Mouse (Mus musculus) common myeloid progenitor, adult 5-6 weeks (primary cell): ENCODE measurements at regions not wholly inside any gene's neighbourhood (a gene's known extent, or its start where the extent isn't known, plus 50 kb on each side); places are given as distances from the start of the nearest gene placed in this dataset.

Source experiments
- ATAC-seq: replicated peaks from 2 replicates; pipeline ENCODE4 v1.8.0; 2016; ENCODE audit warnings: low read depth, mild to moderate bottlenecking, moderate TSS enrichment, inconsistent platforms; ENCODE audit not compliant: poor library complexity, severe bottlenecking

DNA sequence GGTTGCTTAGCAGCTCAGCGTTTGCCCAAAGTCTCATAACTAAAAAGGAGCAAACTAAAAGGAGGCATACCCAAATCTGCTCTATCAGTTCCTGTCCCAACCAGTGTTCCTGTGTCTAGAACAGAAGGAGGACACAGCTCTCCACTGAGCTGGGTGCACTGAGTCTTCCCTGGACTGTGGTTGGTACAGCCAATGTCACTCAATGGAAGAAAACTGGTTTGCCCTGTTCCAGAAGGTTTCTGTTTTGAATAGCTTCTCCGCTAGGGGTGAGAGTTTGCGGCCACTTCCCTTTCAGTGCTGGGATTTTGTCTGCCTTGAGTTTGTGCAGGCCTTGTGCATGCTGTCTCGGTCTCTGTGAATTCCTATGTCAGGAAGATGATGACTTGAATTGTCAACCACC is 194.6 kb upstream of the Map3k7 start:
- no peak for ATAC-seq

DNA sequence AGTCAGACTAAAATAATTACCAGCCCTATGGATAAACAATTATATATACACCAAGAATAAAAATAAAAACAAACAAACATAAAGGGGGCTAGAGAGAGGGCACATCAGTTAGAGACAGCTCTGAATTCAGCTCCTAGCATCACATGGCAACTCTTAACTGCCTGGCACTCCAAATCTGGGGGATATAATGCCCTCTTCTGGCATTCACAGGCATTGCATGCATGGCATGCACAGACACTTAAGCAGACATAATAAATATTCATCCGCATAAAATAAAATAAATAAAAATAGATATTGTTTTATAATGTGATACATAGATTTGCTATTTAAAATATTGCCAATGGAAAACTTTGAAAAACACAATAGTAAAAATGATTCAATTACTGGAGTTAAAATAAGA is 177.6 kb upstream of the Map3k7 start:
- ATAC-seq: no peak

DNA sequence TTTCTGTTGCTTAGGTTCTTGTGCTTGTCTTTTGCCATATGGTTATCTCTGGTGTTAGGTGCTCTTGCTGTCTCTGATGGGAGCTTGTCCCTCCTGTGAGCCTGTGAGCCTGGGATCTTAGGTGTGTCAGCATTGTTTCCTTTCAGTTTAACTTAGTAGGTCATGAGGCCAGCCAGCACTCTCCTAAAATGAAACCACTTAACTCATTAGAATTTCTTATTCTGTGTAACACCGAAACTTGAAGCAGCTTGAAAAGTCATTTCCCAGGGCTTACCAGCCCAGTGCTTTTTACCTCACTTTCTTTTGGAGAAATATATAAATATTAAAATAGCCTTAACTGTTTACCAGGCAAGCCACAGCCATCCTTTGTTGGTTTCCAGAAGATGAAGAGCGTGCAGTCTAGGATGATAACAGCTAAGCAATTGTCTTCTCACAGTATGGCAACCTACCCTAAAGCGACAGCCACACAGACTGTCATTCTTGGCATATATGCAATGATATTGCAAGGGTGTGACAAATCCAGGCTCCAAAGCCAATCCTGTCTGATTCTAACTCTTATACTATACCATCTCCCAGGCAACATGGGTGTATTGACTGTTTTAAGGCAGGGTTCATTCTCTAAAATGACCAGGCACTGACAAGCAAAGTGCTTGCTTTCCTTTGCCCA is 146.2 kb upstream of the Map3k7 start:
- no peak for ATAC-seq

DNA sequence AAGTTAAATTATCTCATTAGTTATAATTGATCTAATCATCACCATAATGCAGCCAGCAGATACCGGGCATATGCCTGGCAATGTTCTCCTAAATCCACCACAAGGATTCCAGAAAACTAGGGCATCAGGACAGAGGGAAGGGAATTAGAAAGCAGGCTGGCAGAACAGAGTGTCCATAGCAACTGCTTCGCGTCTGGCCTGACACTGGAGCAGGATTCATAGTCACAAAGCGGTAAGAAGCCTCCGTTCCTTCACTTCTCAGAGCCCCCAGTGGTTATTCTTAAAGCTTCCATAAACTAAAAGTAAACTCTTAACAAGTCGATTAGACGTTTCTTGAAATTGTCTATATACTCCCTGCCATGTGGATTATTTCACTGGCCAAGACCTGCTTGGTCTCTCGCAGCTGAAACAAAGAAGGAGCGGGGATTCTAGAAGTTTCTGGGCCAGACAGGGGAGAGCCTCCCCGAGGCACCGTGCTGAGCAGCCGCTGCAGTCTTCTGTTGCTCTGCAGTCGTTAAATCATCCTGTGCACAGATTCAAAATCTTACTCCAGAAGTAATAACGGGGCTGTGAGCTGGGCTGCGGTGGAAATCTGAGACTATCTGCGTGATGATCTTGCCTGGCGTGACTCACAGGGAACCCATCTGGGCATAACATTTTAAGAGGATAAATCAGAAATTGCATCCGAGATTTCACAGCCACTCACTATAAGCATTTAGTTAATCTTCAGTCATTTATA is 144.2 kb upstream of the Map3k7 start:
- no peak for ATAC-seq

DNA sequence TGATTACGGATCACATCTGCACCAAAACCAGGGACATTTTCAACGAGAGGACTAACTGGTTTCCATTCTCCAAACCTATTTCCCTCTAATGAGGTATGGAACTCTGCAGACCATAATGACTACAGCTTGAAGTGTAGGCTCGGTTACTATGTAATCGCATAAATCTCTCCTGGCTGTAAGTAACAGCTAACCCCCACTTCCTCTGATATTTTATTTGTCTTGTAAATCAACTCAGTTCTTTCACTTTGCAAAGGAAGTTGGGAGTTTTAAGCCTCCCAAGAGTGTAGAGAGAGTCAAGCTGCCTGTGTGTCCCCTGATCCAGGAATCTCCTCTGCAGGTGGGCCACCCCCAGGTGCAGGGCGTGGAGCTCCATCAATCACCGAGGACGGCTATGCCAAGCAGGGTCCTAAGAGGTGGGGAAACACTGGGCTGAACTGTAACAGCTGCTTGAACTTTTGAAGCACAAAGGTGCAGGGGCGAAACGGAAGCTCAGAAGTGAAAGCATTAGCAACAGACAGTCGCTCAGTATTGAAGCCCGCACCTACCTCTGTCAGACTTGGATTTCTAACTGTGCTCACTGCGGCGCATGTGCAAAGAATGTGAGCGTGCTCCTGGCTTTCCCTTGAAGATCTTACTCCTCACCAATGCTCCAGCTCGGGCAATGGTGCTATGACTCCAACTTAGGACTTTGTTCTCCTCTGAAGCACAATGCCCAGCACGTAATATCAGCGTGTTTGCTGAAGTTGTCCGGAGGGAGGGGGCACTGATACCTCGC is 140.1 kb upstream of the Map3k7 start:
- ATAC-seq: peak; percentile 53

DNA sequence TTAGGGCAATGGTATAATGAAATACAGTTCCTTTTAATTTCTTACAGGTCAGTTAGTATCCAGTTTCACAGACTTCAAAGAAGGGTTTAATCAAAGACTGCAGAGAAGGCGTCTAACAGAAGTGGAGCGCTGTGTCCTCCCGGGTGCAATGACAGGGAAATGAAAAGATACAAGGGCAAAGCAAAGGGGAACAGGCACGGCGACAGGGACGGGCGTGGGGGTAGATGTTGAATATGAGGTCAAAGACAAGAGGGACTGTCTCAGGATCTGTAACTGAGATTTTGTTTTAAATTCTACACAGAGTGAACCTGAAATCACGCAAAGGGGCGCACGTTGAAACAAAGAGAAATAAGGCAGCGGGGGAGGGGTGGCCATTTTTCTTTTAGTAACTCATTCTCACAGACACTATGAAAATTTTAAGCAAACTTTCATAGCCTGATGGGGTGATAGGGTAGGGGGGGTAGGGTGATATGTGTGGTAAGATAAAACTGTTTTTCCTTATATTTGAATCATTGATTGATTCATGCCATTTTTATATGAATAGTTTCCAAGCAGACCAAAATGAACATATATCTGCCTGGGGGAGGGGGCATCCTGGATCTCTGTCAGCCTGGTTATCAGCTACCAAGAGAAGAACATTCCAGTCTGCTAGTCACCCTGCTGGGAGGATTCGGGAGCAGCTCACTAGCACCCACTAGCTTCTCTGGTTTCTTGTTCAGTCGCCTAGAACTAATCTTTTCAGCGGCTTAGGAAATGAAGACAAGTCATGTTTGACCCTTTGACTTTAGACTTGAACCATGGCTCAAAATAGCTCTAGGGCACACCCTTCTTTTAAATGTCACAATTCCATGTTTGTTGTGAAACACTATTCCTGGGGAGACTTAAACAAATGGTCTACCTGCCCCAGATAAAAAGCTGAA is 139.1 kb upstream of the Map3k7 start:
- ATAC-seq: peak; percentile 56

DNA sequence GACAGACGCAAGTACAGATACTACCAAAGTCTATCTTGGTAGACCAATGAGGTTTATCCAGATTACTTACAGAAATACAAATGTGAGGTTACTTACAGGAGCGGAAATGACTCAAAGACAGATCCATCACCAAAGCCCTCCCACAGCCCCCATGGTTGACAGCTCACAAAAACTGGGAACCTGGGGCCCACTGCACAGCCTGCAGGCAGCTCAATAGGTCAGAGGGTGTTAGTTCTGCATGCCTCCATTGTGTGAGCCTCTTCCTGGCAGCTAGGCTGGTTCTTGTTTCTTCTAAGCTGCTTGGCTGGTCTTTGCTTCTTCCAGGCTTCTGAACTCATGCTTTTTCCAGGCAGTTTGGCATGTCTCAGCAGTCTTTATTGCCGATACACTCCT is 138.5 kb upstream of the Map3k7 start:
- ATAC-seq: no peak

DNA sequence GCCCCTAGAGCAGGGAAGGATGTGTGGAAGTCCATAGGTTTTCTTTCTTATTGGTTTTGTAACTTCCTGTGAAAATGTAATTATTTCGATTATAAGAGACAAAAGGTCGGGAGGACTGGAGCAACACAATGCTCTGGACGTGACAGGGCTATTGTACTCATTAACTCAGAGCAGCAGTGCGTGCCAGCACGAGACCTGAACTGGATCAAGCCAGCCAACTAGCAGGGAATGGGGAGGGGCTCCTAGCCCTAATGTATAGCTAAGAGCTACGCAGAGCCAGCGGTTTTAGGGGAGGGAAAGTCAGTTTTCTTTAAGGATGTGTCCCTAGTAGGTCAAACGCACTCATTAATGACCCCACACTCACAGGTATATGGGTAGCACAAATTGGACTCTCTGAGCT is 137.2 kb upstream of the Map3k7 start:
- ATAC-seq: no peak

DNA sequence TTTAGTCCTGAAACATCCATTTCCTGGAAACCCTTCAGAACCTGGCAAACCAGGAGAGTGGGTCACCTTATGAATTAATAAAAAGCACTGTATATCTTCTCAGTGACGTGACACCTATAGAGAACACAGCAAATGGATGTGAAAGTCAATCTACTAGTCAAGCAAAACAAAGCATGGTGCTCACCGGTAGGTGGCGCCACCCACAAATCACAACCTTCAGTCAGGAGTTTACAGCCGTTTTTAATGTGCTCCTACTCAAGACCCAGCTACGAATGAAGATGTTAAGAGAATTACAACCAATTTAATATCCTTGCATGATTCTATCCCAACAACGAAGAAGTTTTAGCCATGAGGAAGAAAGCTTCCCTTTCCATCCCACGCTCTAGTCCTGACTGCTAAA is 136.6 kb upstream of the Map3k7 start:
- peak; percentile 72 for ATAC-seq

DNA sequence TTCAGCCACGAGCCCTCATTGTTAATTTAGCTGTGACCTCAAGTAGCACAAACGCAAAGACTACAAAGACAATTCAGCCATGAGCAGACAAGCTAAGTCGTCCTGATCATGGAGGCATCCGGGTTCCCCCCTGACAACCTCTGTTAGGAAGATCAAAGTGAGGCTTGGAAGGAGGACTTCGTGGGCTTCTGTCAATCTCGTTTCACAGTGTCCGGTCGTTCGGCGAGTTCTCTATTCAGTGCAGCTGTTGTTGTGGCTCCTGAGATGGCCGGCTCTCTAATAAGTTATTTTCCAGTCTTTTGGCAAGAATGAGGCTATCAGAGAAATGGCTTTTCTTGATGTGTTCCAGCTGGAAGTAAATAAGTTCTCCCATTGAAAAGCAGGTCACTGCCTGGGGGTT is 133.7 kb upstream of the Map3k7 start:
- ATAC-seq: no peak

DNA sequence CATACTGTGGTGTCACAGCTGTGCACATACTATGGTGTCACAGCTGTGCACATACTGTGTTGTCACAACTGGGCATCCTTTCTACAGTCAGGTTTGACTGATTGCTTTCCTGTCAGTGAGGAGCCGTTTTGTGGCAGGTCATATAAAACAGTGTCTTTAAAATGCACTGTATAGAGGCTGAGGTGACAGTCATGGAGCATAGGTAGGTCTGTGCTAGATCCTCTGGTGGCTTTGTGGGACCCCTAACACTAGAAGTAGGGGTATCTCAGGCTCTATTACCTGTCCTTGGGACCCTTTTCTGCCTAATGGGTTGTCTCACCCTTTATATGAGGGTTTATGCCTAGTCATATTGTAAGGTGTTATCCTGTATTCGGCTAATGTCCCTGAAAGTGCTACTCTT is 132.4 kb upstream of the Map3k7 start:
- ATAC-seq: no peak

DNA sequence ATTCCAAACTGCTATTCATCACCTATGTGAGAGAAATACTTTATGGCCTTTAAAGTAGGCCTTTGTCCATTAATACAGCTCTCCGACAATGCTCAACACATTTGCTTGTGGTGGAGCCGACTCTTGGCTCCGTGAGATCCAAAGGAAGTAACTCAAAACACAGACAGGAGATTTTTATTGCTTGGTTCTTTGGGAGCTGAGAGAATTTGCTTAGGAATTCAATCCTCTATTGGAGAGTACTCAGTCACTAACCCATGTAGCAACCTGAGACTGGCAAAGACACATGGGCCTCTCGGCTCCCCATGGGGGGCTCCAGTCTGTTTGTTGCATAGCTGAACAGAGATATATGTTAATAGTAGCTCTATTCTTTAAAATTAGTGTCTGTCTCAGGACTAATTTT is 130.1 kb upstream of the Map3k7 start:
- no peak for ATAC-seq

DNA sequence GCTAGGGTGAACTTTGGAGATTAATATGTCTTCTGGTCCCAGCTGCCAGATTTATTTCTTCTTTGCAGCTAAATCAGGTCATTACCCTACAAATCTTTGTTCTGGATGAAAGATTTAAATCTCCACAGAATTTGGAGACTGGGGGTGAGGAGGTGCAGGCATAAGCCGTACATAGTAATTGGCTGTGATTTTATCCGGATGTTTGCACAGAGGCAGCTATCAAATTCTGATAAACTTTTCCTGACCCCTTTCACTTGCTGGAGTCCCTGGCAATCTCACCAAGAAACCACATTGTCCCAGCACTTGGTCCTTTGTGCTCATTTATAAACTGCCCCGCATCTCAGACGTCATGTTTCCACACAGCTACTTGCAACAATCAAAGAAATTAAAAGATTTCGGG is 128.8 kb upstream of the Map3k7 start:
- ATAC-seq: no peak

DNA sequence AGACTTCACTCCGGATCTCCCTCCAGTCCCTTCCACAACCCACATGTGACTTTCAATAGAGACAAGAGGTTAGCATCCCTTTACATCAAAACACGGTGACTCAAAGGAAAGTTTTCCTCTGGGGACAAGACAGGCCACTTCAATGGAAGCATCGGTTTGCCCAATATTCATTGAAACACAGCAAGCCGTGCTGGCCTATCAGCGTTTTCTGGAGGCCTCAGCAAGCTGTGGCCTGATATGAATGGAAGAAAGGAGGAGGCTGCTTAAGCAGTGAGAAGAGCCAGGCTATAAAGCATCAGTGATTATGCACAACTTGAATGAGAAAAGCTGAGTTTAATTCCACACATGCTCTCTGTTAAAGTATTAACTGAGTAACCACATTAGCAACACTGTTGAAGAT is 125.3 kb upstream of the Map3k7 start:
- no peak for ATAC-seq

DNA sequence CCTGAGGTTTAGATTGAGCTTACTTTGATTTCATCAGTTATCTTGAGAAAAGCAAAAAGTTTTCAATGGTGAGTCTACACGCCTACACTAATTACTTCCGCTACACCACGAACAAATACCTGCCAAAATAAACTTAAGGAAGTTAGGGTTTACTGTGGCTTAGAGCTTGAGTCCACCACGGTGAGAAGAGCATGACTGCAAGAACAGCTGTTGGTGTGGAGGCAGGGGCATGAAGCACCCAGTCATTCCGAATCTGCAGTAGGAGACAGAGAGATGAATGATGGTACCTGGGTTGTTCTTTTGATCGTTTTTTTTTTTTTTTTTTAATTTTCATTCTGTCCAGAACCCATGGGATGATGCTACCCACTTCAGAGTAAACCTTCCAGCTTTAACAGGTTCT is 114.1 kb upstream of the Map3k7 start:
- ATAC-seq: no peak

DNA sequence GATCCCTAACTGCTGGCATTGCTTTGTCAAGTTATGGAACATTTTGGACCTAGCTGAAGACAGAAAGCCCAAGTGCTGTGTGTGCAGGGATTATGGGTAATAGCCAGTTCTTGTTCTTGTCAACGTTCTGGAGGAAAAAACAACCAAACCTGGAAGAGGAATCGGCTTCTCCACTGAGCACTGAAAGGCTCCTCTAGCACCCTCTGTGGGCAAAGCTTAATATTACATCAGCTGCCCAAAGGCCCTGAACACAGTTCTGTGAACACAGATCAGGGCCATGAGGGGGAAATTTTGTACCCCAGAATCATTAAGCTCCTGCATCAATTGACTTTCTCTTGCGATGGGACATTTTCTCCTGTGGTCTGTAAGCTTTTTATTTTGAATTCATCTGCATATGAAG is 112.9 kb upstream of the Map3k7 start:
- 0 out of 2 replicates have a peak, but pooled peaks have one; percentile 42 for ATAC-seq

DNA sequence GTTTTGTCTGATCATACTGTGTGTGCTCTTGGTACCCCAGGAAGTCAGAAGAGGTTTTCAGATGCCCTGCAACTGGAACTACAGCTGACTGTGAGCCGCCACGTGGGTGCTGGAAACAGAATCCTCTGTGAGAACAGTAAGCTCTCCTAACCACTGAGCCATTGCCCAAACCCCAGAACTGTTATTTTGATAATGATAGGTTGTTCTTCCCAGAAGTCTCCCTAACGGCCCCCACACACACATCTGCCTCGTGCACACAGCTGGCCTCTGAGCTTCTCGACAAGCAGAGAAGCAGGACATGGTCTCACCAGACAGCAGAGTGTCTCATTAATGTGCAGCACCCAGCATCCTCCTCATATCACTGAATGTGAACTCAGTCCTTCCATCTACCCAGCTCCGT is 110.0 kb upstream of the Map3k7 start:
- no peak for ATAC-seq

DNA sequence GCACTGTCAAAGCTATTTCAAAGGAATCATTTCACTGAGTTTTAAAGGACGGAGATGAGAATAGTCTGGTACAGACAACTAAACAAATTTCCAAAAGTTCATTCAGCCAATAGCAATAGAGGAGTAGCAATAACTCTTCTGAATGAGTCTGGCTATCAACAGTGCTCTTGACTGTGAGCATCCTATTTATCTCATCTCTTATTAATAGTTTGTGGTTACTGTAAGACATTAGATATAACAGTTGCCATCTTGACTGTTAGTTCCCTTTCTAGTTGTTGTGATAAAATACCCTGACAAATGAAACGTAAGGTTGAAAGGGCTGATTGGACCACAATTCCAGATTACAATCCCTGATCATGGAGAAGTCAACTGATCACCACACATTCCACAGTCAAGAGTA is 103.5 kb upstream of the Map3k7 start:
- ATAC-seq: no peak

DNA sequence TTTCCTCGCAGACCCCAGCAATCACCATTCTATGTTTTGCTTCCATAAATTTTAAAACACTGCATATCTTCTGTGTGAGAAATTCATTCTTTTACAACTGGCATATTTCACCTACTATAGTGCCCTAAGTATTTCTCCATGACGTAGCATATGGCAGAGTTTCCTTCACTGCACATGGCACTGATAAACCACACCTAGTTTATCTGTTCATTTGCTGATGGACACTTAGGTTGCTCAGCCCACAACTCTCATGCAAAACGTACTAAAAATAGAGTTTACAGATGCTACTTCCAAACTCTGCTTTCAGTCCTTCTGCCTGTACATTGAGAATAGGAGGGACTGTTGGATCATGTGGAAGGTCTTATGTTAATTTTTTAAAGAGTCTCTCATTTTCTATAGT is 102.7 kb upstream of the Map3k7 start:
- no peak for ATAC-seq
